Mouse (Mus musculus) R1 (cell line): ENCODE results near the gene Lama2.

ENCODE experiments used
- DNase-seq: peaks from one replicate; pipeline ENCODE4 v3.0.0-alpha.2; 2018; ENCODE audit warnings: low read depth, low spot score

Gene Lama2

DNA sequence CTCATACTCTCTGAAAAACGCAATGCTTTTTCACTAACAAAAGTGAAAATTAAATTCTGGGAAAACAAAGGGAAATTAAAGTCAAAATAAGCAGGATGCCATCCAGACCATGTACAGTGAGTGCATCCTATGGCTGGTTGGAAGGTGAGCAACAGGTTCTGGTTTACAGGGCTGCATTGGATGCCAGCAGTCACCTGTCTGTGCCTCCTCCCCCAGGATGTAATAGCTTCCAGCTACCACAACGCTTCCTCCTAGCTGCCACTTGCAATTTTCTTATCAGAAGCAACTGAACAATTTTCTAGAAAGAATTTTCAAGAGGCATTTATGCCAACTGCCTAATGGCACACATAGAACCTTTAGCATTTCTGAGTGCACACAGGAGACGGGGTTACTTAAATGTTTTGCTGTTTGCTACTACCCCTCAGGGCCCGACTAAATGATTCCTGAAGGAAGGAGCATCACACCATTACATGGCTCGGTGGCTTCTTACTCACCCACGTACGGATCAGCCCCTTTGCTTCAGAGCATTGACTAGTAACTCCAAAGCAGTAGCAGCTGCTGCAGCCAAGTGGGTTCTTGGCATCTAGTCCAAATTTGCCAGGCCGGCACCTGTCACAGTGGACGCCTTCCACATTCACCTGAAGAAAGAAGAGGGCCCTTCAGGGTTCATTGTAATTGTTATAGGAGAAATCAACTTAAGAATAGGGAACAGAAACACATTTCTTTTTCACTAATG, 430.8 kb downstream of the Lama2 start:
- DNase-seq, result no peak

DNA sequence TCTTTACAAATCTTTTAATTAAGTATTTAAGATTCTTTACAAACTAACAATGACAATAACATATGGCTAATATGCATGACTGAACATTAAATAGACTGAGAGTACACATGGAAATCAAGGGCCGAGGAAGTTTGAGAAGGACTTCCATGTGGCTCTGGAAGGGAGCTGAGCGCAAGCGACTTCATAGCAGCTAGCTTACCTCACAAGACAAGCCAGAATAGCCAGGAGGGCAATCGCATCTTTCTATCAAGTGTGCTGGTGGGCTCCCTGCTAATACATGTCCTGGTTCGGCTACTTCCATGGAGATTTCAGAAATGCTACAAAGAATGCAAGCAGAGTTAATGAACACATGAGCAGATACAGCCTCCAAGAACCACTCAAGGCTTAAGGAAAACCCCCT, 435.4 kb downstream of the Lama2 start:
- DNase-seq, result no peak

DNA sequence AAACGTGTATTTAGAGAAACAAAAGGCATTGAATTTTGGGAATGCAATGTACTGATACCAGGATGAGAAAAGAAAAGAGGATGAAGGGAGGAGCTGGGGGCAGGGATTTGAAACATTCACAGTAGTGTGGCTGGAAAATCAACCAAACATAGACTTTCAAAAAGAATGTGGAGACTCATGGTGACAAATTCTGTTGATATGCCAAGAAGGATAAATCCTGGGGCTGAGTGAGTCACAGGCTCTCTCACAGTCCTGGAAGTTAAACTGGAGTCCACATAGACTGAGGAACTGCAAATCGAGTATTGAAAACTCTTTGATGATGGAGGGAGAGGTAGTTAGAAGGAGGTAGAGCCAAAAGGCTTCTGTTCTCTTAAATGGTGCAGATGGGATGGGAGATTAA, 445.3 kb downstream of the Lama2 start:
- DNase-seq, result no peak

DNA sequence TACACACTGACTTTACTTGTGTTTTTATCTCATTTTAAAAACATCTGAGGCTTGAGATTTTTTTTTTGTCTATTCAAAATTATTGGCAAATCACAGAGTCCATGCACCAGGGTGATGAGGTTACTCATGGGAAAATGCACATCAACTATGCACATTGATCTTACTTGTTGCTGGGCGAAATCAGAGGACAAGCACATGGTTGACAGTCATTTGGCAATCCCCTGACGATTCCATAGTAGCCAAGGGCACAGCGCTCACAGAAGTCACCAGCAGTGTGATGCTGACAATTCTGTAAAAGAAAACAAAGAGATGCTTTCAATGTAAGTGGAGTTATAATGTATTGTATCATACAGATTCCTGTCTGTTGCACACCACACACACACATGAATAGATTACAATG, 454.8 kb downstream of the Lama2 start:
- DNase-seq, result no peak

DNA sequence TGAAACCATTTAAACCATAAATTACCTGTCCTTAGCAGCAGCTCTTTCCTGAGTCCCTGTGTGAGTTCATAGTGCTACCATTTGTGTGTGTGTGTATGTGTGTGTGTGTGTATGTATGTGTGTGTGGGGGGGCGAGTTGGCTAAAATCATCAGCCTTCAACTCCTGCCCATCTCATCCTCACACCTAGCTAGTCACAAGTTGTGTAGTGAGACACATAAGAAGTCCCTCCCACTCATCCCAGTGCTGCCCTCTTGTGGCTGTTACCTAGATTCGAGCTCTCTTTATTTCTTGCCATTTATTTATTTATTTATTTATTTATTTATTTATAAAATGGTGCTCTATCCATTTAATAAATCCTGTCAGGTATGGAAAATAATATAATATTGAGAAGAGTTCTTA, 457.2 kb downstream of the Lama2 start:
- peak; percentile 80 for DNase-seq

DNA sequence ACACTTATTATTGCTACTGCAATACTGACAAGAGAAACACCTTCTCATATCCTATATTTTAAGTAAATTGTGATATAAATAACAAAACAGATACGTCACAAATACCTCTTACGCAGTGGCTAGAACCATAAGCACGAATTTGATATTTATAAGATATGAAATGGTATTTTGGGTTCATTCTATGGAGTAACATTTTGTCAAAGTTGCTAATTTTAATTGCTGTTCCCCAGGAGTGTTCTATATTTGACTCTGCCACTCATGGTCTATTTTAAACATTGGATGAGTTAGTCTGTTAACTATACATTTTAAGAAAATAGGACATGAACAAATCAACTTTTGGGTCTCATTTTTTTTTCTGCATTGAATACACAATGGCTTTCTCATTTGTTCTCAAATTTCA, 469.3 kb downstream of the Lama2 start:
- DNase-seq, result no peak

DNA sequence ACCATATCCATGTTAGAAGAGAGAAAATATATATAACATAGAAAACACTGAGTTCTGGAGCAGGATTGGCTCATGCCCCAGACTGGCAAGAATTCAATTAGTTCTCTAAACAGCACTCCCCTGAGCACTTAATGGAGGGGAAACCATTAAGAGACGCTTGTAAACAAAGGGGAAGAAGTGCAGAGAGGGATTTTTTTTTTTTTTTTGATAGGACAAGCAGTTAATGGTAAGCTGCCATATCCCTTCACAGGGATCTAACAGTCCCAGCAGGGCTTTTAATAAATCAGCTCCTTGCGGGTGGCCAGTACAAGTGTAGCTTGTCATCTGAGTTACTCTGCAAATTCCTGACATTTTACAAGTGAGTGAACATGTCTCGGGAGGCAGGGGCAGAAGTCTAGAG, 479.1 kb downstream of the Lama2 start:
- no peak for DNase-seq

DNA sequence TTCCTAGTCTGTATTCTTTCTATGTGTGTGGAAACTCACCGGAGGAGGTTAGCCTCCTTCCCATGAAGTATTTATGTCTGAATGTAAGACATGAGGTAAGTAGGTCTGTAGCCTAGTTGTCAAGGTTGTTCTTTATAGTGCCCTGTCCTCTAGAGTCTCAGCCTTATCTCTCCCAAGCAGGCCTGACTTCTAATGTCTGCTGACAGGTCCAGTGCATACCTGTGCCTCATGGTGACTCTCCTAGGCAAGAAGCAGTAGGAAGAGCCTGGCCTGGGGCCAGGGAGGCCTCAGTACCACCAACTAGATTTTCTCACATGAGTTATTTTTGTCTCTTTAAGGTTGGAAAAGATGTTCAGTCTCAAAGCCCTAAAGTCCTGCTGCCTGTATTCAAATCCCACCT, 483.8 kb downstream of the Lama2 start:
- DNase-seq, result no peak

DNA sequence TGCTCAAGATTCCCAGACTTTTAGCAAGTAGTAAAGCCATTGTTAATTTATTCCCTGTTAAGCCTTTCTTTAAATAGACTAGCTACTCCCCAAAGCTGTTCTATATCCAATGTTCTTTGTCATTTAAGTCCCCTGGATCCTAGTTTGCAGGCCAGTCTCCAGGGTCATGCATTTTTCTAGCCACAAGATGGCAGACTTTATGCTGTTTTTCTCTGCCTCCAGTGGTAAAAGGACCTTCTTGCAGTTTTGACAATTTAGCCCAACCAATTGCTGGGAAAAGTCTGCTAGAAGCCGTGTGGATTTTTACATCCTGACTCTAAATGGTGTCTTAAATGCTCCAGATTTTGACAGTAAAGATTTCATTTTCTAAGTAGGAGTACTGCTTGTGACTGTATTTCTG, 486.4 kb downstream of the Lama2 start:
- peak; percentile 75 for DNase-seq

DNA sequence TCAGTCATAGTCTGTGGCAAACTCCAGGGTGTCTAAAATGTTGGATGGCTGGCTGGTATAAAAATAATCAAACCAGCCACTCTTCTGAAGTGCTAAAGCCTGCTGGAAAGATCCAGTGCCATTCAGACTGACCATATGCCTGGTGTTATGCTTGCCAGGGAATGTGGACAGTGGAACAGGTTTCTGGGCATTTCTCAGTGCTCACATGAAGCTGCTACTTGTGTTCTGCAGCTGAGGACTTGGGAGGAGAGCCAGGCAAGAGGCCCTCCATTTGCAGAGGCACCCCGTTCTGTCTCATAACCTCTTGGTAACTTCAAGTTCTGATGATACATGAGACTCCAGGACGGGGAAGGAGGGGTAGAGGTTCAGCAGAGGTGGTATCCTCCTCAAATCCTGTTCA, 492.1 kb downstream of the Lama2 start:
- no peak for DNase-seq

DNA sequence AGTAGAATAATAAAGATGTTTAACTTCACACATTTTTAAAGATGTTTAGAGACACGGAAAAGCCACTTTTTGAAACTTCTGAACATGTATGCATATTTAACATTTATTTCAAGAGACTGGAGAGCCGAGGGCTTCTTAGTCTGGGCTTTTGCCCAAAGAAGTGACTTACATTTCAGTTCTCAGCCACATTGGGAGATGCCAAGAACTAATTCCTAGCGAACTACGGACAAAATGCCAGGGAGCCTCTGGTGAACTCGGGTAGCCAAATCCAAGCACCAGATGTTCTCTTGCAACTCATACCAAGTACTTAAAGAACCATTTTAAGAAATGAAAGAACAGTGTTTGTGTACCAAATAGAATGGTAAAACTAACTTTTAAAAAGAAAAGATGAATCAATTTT, 495.8 kb downstream of the Lama2 start:
- DNase-seq, result no peak

DNA sequence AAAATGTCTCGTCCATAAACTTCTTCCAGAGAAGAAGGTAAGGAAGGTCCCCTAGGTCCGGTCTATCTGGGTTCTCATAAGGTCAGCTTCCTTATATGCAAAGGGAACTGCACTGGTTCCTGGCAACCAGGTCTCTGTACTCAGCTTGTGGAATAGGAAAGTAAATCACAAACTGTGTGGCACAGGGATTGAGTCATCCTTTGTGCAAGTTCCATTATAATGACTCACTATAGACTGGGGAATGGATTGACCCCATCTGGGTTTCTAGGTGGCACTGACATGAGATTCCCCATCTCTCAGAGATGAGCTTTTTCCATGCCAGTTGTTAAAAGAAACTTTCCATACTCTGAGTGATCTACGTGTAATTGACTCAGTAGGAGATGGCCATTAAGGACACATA, 501.7 kb downstream of the Lama2 start:
- DNase-seq, result no peak

DNA sequence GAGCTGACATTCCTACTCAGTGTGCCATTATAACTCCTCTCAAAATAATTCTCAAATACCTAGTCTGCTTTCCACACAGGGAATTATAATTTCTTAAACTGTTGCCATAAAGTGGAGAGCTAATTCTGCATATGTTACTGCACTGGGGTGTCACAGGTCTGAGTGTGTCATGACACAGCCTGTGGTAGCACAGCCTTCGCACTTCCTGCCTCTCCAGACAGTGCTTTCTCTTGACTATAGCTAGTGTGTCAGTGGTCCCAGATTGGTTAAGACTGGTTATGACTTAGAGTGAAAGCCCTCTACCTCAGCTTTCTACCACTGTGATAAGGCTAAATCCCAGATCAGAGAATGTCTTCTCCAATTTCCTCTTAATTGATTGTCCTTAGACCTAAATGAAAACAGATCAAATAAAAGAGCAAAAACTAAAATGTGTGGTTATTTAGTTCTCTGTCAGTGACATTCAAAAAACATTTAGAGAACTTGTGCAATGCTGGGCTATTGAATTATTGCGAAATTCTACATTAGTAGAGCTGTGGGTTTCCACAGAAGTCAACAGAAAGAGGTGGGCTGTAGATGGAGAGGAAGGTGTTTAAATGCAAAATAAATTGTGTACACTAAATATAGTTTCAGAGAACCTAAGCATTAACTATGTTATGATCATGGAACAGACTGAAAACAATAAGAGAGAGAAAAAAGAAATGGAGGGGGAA, 502.5 kb downstream of the Lama2 start:
- no peak for DNase-seq

DNA sequence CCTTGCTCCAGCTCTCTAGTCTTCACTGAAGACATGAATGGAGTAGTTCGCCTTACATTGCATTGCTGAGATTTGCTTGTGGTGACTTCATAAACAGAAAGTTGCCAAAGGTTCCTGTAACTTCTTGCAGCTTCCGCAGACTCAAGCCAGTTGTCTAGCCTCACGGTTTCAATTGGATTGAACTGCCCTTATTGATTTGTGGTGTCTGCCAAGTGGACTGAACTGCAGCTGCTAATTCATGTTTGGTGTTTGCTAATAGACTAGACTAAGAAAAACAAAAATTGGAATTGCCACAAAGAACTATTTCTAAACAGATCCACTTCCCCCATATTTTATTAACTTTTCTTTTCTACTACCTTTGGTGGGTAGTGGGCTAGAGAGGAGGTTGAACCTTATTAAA, 505.4 kb downstream of the Lama2 start:
- no peak for DNase-seq

DNA sequence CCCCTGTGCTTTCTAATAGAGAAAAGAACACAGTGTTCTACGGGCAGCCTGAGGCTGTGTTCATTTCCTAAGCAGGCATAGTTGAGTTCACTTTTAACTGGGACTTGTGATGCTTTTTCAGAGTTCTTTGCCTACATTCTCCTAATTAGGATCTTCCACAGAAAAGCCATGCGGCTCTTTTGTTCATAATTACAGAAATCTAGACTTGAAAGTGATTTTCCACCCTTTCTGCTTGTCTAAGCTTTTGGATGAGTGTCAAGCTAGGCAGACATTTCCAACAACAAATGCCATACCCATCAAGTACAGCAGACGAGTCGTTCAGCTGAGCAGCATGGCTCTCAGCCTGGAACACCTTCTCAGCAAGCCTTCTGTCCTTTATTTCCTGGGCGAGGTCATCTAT, 515.7 kb downstream of the Lama2 start:
- DNase-seq, result no peak

DNA sequence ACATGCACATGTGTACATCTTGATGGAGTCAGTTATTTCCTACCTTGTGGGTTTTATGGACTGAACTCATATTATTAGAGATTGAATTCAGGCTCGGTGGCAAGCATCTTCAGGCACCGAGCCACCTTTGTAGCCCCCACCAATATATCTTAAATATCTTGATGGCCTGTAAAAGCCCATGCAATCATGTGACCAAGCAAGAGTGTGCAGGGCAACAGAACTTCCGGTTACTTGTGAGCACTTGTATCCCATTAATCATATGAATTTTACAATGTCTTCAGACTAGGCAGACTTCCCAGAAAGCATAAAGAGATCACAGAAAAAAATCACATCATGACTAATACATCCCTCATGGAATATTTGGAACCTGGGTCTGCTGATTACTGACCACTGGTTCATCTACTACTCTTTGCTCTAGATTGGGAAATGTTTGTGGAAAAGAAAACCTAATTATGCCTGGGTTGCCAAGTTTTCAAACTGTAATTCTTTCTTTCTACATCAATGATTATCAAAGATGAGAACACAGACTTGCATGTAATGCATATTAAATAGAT, 517.7 kb downstream of the Lama2 start:
- DNase-seq, result no peak

DNA sequence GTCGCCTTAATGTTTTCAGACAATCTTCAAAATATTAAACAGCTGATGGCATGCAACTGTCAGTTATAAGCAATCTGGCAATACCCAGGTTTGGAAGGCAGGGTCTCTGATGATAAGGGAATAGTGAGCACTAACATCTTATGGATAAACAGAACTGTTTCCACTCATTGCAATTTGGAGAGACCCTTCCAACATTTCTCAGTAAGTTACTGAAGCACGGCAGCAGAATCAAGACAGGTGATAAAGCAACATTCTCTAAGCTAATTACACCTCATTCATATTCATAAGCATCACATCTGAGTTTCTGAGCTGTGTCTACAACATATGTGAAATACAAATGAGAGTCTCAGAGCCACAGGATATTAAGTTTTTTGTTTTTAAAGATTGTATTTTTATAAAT, 542.4 kb downstream of the Lama2 start:
- DNase-seq, result no peak

DNA sequence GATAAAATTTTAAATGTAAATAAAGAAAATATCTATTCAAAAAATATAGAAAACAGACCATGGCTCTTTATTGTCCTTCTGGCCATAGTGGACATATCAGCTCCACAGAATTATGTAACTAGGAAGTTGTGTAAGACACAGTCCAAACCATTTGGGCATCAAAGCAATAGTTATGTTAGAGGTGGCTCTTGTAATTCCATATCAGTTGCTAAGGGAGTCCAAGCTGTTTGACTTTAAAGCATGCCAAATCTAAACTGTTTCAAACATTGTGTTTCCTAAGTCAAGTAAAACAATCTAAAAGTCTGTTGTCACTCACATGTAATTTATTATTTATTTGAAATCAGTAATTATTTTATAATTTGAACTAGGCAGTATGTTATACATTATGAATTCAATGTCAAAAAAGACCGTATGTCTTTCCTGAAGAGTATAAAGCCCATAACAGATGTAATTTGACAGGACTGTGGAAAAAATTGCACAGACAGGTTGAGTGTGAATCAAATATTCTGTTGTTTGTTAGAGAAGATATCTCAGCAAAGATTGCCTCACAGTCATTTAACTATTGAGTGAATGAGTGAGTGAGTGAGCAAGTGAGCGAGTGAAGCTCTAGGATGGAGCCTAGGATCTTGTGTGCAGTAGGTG, 550.6 kb downstream of the Lama2 start:
- no peak for DNase-seq

DNA sequence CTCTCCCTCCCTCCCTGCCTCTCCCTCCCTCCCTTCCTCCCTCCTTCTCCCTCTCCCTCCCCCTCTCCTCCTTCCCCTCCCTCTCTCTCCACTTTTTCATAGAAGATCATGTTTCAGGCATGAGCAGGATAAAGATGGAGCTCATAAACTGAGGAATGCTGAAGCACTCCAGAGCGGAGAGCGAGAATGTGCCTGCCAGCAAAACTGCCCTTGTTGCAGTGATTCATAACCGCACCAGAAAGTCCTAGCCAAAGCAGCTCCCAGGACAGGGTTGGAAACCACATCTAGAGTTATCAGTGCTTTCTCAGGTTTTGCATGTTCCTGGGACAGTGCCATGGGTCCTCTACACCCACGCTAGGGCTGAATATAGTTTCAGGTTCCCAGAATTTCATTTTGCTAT, 555.9 kb downstream of the Lama2 start:
- no peak for DNase-seq

DNA sequence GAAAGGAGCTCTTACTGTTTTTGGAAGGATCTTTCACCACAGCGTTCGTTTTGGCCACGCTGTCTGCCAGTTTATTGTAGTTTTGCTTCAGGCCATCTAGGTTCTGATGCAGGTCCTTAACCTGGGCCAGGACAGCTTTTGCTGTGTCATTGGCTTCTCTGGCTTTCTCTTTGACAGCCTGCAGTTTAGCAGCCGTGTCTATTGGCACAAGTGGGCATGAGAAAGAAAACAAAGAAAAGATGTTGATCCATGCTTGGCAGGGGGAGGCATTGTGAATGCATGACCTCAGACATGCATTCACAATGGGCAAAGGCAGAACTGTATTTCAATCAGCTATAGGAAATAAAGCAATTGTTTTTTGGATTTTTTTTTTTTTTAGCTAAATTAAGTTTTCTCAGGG, 565.1 kb downstream of the Lama2 start:
- no peak for DNase-seq

DNA sequence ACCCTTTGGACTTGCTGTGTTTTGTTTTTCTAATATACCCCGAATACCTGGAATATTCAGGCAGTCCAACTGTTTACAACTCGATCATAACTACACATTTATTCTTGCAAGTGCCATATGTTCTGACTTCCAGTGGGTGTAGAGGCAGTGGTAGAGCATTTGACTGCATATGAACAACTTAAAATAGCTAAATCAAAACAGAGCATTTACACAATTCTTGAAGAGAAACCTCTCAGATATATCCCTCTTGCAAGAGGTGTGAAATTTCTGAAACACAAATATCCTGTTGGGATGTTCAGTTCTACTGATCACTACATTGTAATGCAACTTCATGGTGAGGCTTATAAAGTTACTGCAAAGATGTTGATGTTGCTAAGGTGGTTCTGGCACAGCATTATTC, 572.4 kb downstream of the Lama2 start:
- no peak for DNase-seq

DNA sequence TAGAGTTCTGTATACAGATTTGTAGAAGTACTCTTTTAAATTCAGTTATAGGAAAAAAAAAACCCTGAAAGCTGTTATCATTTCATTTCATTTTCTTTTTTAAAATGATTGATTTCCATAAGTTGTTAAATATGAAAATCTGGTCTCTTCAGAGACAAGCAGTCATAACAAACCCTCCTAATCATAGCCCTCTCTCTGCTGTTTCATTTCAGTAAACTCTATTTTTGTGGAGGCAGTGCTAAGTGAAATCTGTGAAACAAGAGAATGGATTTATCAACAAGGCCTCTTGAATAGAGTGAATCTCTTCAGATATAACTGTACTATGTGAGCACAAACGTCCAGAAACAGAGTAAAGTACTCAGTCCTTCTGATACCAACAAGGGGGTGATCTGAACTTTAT, 577.7 kb downstream of the Lama2 start:
- no peak for DNase-seq

DNA sequence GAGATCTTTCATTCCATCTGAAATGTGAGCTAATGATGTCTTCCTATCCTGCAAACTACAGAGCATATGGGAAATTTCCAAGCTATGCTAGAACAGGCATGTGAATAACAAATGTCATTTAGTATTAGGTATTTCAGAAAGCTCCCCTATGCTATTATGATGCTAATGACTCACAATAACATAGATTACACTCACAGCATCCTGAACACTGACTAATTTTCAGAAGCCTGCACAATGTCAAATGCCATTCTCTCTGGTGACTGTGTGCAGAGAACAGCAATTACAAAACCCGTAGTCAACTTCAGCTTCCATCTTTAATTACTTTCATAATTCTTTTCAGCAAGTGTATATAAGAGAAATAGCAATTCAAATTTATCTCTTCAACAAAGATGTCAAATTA, 596.9 kb downstream of the Lama2 start:
- DNase-seq, result no peak
